Mouse (Mus musculus) bone marrow macrophage, adult 2 months (primary cell): ENCODE measurements around the gene Nkd1.

Source experiments
- CTCF ChIP-seq: IDR thresholded peaks from 2 replicates; pipeline ENCODE4 v1.5.1; 2012; ENCODE audit warnings: low read depth, mild to moderate bottlenecking, low read length, moderate library complexity
- POLR2A ChIP-seq: IDR thresholded peaks from 2 replicates; pipeline ENCODE4 v1.6.1; 2012; ENCODE audit warnings: mild to moderate bottlenecking, low read depth, low read length, borderline replicate concordance

GRCm38 (mm10) chr8:88603446-88603989 lies 82.4 kb downstream of the Nkd1 start:
- TF ChIP-seq CTCF (no peak), POLR2A (no peak)
